Mouse (Mus musculus) midbrain, postnatal 0 days (tissue): Measurements from ENCODE around the gene Ccdc18. TPM values are rescaled to one million over a fixed set of nuclear protein-coding genes. Genes with fewer than 3 reads are reported as not detected.

Experiments
- polyA plus RNA-seq: library from polyadenylated mRNA; unstranded; fragments of >200 nt; fragmentation: Nextera tagmentation; extraction: Ambion mirVana; gene quantifications from 2 replicates; pipeline ENCODE4 v1.2.1, GENCODE M21; 2015
- total RNA-seq: library from RNA; depleted of rRNA; stranded (reverse); fragments of >200 nt; gene quantifications from 2 replicates; pipeline ENCODE4 v1.2.3, GENCODE M21; 2014; rRNA removed

Gene Ccdc18
- total and polyA plus RNA-seq, 2 experiments from 2014 or later: 0.66 to 2.0 TPM

Other genes with a start within 250 kb of the Ccdc18 start
- gene Rpl5, start 232.4 kb upstream of the Ccdc18 start, total RNA-seq: 128 and 189 TPM in 2 replicates
- gene Rpl5, start 232.4 kb upstream of the Ccdc18 start, polyA plus RNA-seq: 62.2 and 63.1 TPM in 2 replicates
- gene Fam69a, start 145.8 kb upstream of the Ccdc18 start, total RNA-seq: 16.2 and 24.6 TPM in 2 replicates
- 77.4 and 79.7 TPM in 2 replicates for gene Fam69a, start 145.8 kb upstream of the Ccdc18 start, polyA plus RNA-seq
- 57.9 and 60.0 TPM in 2 replicates for gene Mtf2, start 67.2 kb upstream of the Ccdc18 start, total RNA-seq
- gene Mtf2, start 67.2 kb upstream of the Ccdc18 start, polyA plus RNA-seq: 54.7 and 55.0 TPM in 2 replicates
- 19.6 and 26.4 TPM in 2 replicates for gene Tmed5, start 255 bp upstream of the Ccdc18 start, total RNA-seq
- gene Tmed5, start 255 bp upstream of the Ccdc18 start, polyA plus RNA-seq: 19.6 and 23.4 TPM in 2 replicates
- 35.1 and 45.7 TPM in 2 replicates for gene Dr1, start 136.0 kb downstream of the Ccdc18 start, total RNA-seq
- gene Dr1, start 136.0 kb downstream of the Ccdc18 start, polyA plus RNA-seq: 39.3 and 40.2 TPM in 2 replicates
- 6.5 and 6.8 TPM in 2 replicates for gene Pigg, start 179.7 kb downstream of the Ccdc18 start, total RNA-seq
- 2.2 and 2.4 TPM in 2 replicates for gene Pigg, start 179.7 kb downstream of the Ccdc18 start, polyA plus RNA-seq
- 96.8 and 116 TPM in 2 replicates for gene Gm42517, start 235.0 kb downstream of the Ccdc18 start, total RNA-seq
- gene Gm42517, start 235.0 kb downstream of the Ccdc18 start, polyA plus RNA-seq: 4.6 and 5.7 TPM in 2 replicates